Mouse (Mus musculus) G1E (cell line): ENCODE data around the gene Kdm1a.

Source experiments
- CTCF ChIP-seq: IDR thresholded peaks from 2 replicates; pipeline ENCODE4 v1.5.1; 2012; ENCODE audit warnings: low read depth, low read length, inconsistent platforms, mixed read lengths
- GATA1 ChIP-seq: IDR thresholded peaks from 2 replicates; pipeline ENCODE4 v1.6.1; 2012; ENCODE audit warnings: borderline replicate concordance, low read length, inconsistent platforms, mixed read lengths
- GATA2 ChIP-seq: IDR thresholded peaks from 2 replicates; pipeline ENCODE4 v1.6.1; 2012; ENCODE audit warnings: low read depth, low read length, inconsistent platforms, borderline replicate concordance
- POLR2AphosphoS5 ChIP-seq: IDR thresholded peaks from 2 replicates; pipeline ENCODE4 v1.6.1; 2012; ENCODE audit warnings: low read depth, low read length, inconsistent platforms; ENCODE audit not compliant: insufficient replicate concordance
- TAL1 ChIP-seq: conservative IDR thresholded peaks from 2 replicates; pipeline ENCODE4 v1.6.1; 2012; ENCODE audit warnings: low read depth, low read length, inconsistent platforms, mixed read lengths

DNA sequence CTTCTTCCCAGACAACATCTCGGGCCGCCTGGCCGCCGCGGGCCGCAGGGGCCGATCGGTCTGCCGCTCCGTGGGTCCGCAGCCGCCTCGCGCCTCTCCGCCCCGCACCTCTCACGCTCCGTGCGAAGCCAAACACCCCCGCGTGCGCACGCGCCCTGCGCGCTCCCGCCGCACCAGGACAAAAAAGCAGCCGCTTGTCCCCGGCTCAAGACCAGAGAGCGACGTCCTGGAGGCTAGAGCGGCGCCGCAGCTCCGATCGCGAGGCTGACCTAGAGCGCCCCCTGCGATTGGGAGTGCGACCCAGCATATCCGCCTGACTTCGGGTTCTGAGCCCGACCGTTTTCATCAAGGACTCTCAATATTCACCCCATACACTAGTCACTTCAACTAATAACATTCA is at the start of gene Kdm1a:
- TF ChIP-seq CTCF (peak; percentile 65), POLR2AphosphoS5 (no peak), TAL1 (no peak), GATA1 (no peak), GATA2 (no peak)
